Mouse (Mus musculus) C2C12 (cell line): ENCODE measurements around the gene Hrnr. TPM values are rescaled to one million over a fixed set of nuclear protein-coding genes. Genes with fewer than 3 reads are reported as not detected.

ENCODE experiments used
- H3K27me3 ChIP-seq: one replicate; pipeline ENCODE4 v1.6.1; 2011; ENCODE audit not compliant: control insufficient read depth, insufficient read depth, insufficient read length
- H3K36me3 ChIP-seq: one replicate; pipeline ENCODE4 v1.6.1; 2011; ENCODE audit not compliant: control insufficient read depth, insufficient read depth
- H3K4me3 ChIP-seq: one replicate; pipeline ENCODE4 v1.5.1; 2011; ENCODE audit warnings: mild to moderate bottlenecking, control low read depth; ENCODE audit not compliant: poor library complexity, insufficient read depth, severe bottlenecking
- H3K79me2 ChIP-seq: one replicate; pipeline ENCODE4 v1.6.1; 2011; ENCODE audit not compliant: control insufficient read depth, insufficient read depth
- H3K79me3 ChIP-seq: one replicate; pipeline ENCODE4 v1.6.1; 2011; ENCODE audit warnings: low read depth, control low read depth
- H3ac ChIP-seq: one replicate; pipeline ENCODE3; 2011; ENCODE audit warnings: low read depth; ENCODE audit not compliant: control insufficient read depth, insufficient read length
- CEBPB ChIP-seq: IDR thresholded peaks from one replicate; pipeline ENCODE4 v1.6.1; 2011; ENCODE audit warnings: low read depth, mild to moderate bottlenecking, control low read depth, moderate library complexity
- CTCF ChIP-seq: IDR thresholded peaks from one replicate; pipeline ENCODE4 v1.5.1; 2011; ENCODE audit not compliant: control insufficient read depth, insufficient read depth, insufficient read length
- FOSL1 ChIP-seq: IDR thresholded peaks from one replicate; pipeline ENCODE4 v1.8.0; 2011; ENCODE audit warnings: mild to moderate bottlenecking, low read length; ENCODE audit not compliant: poor library complexity, insufficient read depth, severe bottlenecking
- MAX ChIP-seq: IDR thresholded peaks from one replicate; pipeline ENCODE4 v1.6.1; 2011; ENCODE audit warnings: mild to moderate bottlenecking, control low read depth
- MYOD1 ChIP-seq: IDR thresholded peaks from one replicate; pipeline ENCODE4 v1.6.1; 2011; ENCODE audit warnings: low read depth; ENCODE audit not compliant: control insufficient read depth, insufficient read length
- MYOG ChIP-seq: IDR thresholded peaks from one replicate; pipeline ENCODE4 v1.6.1; 2011; ENCODE audit not compliant: control insufficient read depth, insufficient read length; ENCODE audit errors: extremely low read depth
- USF1 ChIP-seq: IDR thresholded peaks from one replicate; pipeline ENCODE4 v1.6.1; 2011; ENCODE audit warnings: low read depth, mild to moderate bottlenecking, control low read depth, moderate library complexity
- long read RNA-seq, 2 experiments: library from polyadenylated mRNA; unstranded; transcript quantifications; one replicate each; pipeline ENCODE4 v2.0.0; 2019 to 2020
- polyA plus RNA-seq: library from polyadenylated mRNA; unstranded; fragments of >200 nt; fragmentation: generic; extraction: Trizol; gene quantifications from one replicate; pipeline ENCODE4 v1.2.1, GENCODE M21; 2012; ENCODE audit warnings: missing spikeins

The Hrnr gene
- polyA plus RNA-seq: not detected
- long read RNA-seq, experiment 1: 0 reads
- long read RNA-seq, experiment 2: 0 reads

GRCm38 (mm10) chr3:93319449-93319848, at the start of gene Hrnr:
Gene Hrnr (plus strand): TSS chr3:93319749.
- TF ChIP-seq CEBPB: no peak
- TF ChIP-seq MAX: no peak
- no peak for TF ChIP-seq FOSL1
- Histone ChIP-seq H3K27me3 (no peaks in the 10 kb centered on the region), H3K79me2 (no peaks in the 10 kb centered on the region), H3K4me3 (no peak within 1 kb of the TSS), H3K36me3 (no peaks in the 10 kb centered on the region), H3K79me3 (no peaks in the 10 kb centered on the region), H3ac (no peak within 1 kb of the TSS)

GRCm38 (mm10) chr3:93273223-93273622, 46.3 kb upstream of the Hrnr start, which contains the start of gene Flg:
Gene Flg (plus strand): TSS chr3:93273523.
- H3K27me3 ChIP-seq: no peaks in the 10 kb centered on the region
- H3K79me2 ChIP-seq: no peaks in the 10 kb centered on the region
- no peaks in the 10 kb centered on the region for H3K79me3 ChIP-seq
- no peak within 1 kb of the TSS for H3K4me3 ChIP-seq
- no peak within 1 kb of the TSS for H3ac ChIP-seq
- H3K36me3 ChIP-seq: no peaks in the 10 kb centered on the region
- TF ChIP-seq MYOD1: no peak
- no peak for TF ChIP-seq CEBPB
- no peak for TF ChIP-seq USF1
- no peak for TF ChIP-seq MAX
- no peak for TF ChIP-seq FOSL1

GRCm38 (mm10) chr3:93297542-93297941, 22.0 kb upstream of the Hrnr start:
- no peaks in the 10 kb centered on the region for H3K79me2 ChIP-seq
- H3K27me3 ChIP-seq: no peaks in the 10 kb centered on the region
- H3K36me3 ChIP-seq: no peaks in the 10 kb centered on the region
- H3ac ChIP-seq: no peak overlapping the region
- TF ChIP-seq USF1 (no peak), CEBPB (no peak), MYOG (no peak), CTCF (no peak)
- H3K79me3 ChIP-seq: no peaks in the 10 kb centered on the region
- H3K4me3 ChIP-seq: no peak overlapping the region

- no peak overlapping the region for H3ac ChIP-seq
- H3K79me2 ChIP-seq: no peaks in the 10 kb centered on the region
- H3K4me3 ChIP-seq: no peak overlapping the region
- H3K36me3 ChIP-seq: no peaks in the 10 kb centered on the region
- no peaks in the 10 kb centered on the region for H3K79me3 ChIP-seq
- no peaks in the 10 kb centered on the region for H3K27me3 ChIP-seq
- no peak for TF ChIP-seq CEBPB
- TF ChIP-seq FOSL1: no peak
- no peak for TF ChIP-seq MYOD1
- no peak for TF ChIP-seq CTCF
- TF ChIP-seq MAX: no peak
- no peak for TF ChIP-seq MYOG
- TF ChIP-seq USF1: no peak
These were observed 19.7 kb upstream of the Hrnr start for GRCm38 (mm10) chr3:93299832-93300231.

DNA sequence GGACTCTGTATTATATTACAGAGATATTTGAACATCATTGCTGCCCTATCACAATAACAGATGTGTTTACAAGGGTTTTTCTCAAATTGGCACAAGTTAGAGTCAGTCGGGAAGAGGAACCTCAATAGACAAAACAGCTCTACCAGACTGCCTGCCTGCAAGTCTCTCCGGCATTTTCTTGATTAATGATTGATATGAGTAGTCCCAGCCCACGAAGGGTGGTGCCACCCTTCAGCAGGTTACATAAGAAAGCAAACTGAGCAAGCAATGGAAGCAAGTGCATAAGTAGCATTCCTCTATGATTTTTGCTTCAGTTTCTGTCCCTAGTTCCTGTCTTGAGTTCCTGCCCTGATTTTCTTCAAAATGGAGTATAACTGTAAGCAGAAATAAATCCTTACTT, 17.7 kb upstream of the Hrnr start:
- Histone ChIP-seq H3K4me3 (no peak overlapping the region), H3K36me3 (no peaks in the 10 kb centered on the region), H3K79me2 (no peaks in the 10 kb centered on the region), H3ac (no peak overlapping the region), H3K79me3 (no peaks in the 10 kb centered on the region), H3K27me3 (no peaks in the 10 kb centered on the region)
- TF ChIP-seq CEBPB (no peak), USF1 (no peak), MAX (no peak), FOSL1 (no peak), MYOD1 (no peak), CTCF (no peak), MYOG (no peak)

DNA sequence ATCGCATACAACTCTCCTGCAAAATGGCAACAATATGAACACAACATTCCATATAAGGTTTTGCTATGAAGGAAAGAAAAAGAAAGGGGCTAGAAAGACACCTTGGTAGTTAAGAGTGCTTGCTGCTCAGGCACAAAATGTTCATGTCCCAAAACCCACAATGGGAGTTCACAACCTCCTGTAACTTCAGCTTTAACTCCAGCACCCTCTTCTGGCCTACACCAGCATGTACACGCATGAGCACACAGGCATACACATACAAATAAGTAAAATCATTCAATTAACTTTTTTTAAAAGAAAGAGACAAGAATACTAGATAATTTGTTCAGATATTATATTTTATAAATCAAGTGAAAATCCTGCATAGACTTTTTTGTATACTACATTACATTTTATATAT, 13.4 kb upstream of the Hrnr start:
- Histone ChIP-seq H3K4me3 (no peak overlapping the region), H3K27me3 (no peaks in the 10 kb centered on the region), H3K36me3 (no peaks in the 10 kb centered on the region), H3K79me2 (no peaks in the 10 kb centered on the region), H3ac (no peak overlapping the region), H3K79me3 (no peaks in the 10 kb centered on the region)
- TF ChIP-seq FOSL1 (no peak), CTCF (no peak), USF1 (no peak), MYOD1 (no peak), MYOG (no peak), CEBPB (no peak), MAX (no peak)
